Mouse (Mus musculus) urinary bladder, postnatal 10 days (tissue): ENCODE measurements around the gene Vmn2r16.

Source experiments
- DNase-seq: peaks from one replicate; pipeline ENCODE4 v3.0.0; 2022; ENCODE audit warnings: low spot score

Gene Vmn2r16

DNA sequence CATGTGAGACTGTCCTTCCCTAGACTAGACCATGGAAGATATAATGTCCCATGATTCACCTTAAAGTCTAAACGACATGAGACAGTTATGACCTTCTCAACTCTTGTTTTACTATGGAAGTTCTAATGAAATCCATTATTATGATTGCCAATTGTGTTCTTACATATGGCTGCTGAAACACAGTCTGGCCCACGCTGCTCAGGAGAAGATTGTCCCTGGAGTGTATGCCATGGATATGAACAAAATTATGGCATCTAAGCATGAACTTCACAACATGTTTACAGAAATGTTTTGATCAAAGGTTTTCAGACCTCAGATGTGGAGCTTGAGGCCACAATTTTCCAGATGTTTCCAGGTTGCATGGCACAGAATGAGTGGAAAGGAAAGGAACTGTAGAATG, at the start of gene Vmn2r16:
Gene Vmn2r16, plus strand, starts transcription at position 301 of the 400 bp plus-strand sequence.
- DNase-seq = no peak

DNA sequence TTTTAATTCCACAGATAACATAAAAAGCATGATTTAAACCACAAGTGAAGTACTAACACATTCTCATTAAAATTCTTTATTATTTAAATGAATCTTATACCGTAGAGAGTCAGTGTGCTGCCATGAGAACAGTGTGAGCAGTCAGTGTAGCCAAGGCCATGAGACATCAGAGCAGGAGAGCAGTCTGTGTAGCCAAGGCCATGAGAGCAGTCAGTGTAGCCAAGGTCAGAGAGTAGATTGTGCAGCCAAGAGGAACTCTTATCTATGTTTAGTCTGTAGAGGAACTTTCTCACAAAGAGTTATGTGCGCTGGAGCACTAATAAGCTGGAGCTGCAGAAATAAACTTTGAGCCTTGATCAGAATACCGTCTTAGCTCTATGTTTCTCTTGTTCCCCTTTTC, 35.3 kb upstream of the Vmn2r16 start:
- DNase-seq = no peak

DNA sequence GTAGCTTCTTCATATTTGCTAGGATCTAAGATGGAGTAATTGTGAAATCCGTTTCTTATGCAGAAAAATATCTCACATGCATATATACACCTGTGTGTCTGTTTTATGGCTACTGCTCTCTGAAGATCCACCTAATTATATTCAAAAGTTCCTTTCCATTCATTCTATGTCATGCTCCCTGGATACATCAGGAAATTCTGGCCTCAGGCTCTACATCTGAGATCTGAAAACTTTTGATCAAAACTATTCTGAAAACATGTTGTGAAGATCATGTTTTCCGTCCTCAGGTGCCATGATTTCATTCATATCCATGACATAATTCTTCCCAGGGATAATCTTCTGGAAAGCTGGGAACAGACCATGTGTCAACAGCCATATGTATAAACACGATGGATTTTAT, 32.4 kb upstream of the Vmn2r16 start, which contains the start of gene Vmn2r15:
Gene Vmn2r15, minus strand, starts transcription at position 101 of the 400 bp plus-strand sequence.
- DNase-seq = no peak

DNA sequence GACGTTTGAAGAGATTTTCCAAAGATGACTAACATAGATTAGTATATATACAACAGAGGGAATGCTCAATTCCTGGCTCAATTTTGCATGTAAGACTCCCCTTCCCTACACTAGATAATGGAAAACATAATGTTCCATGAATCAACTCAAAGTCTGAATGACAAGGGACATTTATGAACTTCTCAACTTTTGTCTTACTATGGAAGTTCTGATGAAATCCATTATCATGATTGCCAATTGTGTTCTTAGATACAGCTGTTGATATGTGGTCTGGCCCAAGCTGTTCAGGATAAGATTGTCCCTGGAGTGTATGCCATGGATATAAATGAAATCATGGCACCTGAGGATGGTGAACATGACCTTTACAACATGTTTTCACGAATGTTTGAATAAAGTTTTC, 89.4 kb downstream of the Vmn2r16 start, which contains the start of gene Vmn2r17:
Gene Vmn2r17, plus strand, starts transcription at position 301 of the 400 bp plus-strand sequence.
- DNase-seq = no peak
